Mouse (Mus musculus) stomach, embryonic 15.5 days (tissue): ENCODE results near the gene Mlph. TPM values are rescaled to one million over a fixed set of nuclear protein-coding genes. Genes with fewer than 3 reads are reported as not detected.
A peak's percentile ranks its signal among the peaks of the same experiment; 100 is the strongest.

Experiments
- ATAC-seq: fragments of 200-750 bp; cut with Nextera tagmentation; 2 replicates; pipeline ENCODE4 v1.8.0; 2017; ENCODE audit warnings: low read depth, moderate number of reproducible peaks, moderate TSS enrichment; ENCODE audit not compliant: insufficient read depth, low FRiP score
- H3K27ac ChIP-seq: fragments of 300-500 bp; sonication (generic); 2 replicates; pipeline ENCODE4 v1.5.1; 2015; ENCODE audit warnings: mild to moderate bottlenecking, inconsistent platforms
- H3K27me3 ChIP-seq: fragments of 300-500 bp; sonication (generic); replicated peaks from 2 replicates; pipeline ENCODE4 v1.6.1; 2015; ENCODE audit warnings: inconsistent platforms
- H3K36me3 ChIP-seq: fragments of 300-500 bp; sonication (generic); 2 replicates; pipeline ENCODE4 v1.6.1; 2015; ENCODE audit warnings: inconsistent platforms
- H3K4me1 ChIP-seq: fragments of 300-500 bp; sonication (generic); 2 replicates; pipeline ENCODE4 v1.6.1; 2015; ENCODE audit warnings: inconsistent platforms
- H3K4me2 ChIP-seq: fragments of 300-500 bp; sonication (generic); 2 replicates; pipeline ENCODE4 v1.6.1; 2015; ENCODE audit warnings: mild to moderate bottlenecking, inconsistent platforms
- H3K4me3 ChIP-seq: fragments of 300-500 bp; sonication (generic); replicated peaks from 2 replicates; pipeline ENCODE4 v1.5.1; 2015; ENCODE audit warnings: inconsistent platforms
- H3K9ac ChIP-seq: fragments of 300-500 bp; sonication (generic); 2 replicates; pipeline ENCODE4 v1.6.1; 2015; ENCODE audit warnings: inconsistent platforms
- H3K9me3 ChIP-seq: fragments of 300-500 bp; sonication (generic); 2 replicates; pipeline ENCODE4 v1.6.1; 2016; ENCODE audit warnings: inconsistent platforms
- WGBS: fragments of 180-500 bp; shearing (Covaris S2); methylation state at CpG from one replicate; pipeline ENCODE4 v1.1.7; 2015; 5-methylcytosine and 5-hydroxymethylcytosine counted together
- polyA plus RNA-seq: library from polyadenylated mRNA; unstranded; fragments of >200 nt; fragmentation: Nextera tagmentation; extraction: Ambion mirVana; gene quantifications from 2 replicates; pipeline ENCODE4 v1.2.1, GENCODE M21; 2015

Gene Mlph
- polyA plus RNA-seq, 1 experiment from 2014 or later = 2.3 TPM

DNA sequence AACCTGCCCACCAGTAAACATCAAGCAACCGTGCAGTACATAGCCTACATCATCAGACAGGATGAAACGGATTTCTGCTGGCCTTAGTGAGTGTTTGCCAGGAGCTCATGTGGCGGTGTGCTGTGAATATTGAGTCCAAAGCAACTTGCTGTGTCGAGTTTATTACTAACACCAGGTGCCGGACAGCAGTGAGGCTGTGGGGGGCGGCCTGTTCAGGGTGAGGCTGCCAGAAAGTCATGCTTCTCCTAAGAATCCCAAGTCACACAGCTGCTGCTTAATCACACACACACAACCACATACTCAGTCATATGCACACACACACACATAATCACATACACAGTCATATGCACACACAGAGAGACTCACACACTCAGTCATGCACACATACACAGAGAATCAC is 1.7 kb upstream of the Mlph start:
- H3K9ac ChIP-seq = no peak overlapping the region
- no peaks in the 10 kb centered on the region for H3K36me3 ChIP-seq
- H3K4me2 ChIP-seq = no peak overlapping the region
- peaks cover 24% of the 10 kb centered on the region for H3K4me1 ChIP-seq
- 0 out of 2 replicates have a peak, but pooled peaks cover 9% of the 10 kb centered on the region for H3K27me3 ChIP-seq
- H3K4me3 ChIP-seq = no peak overlapping the region
- WGBS = 55% methylated on average over 6 of the region's 6 CpGs
- no peak for ATAC-seq
- no peaks in the 10 kb centered on the region for H3K9me3 ChIP-seq
- no peak overlapping the region for H3K27ac ChIP-seq

DNA sequence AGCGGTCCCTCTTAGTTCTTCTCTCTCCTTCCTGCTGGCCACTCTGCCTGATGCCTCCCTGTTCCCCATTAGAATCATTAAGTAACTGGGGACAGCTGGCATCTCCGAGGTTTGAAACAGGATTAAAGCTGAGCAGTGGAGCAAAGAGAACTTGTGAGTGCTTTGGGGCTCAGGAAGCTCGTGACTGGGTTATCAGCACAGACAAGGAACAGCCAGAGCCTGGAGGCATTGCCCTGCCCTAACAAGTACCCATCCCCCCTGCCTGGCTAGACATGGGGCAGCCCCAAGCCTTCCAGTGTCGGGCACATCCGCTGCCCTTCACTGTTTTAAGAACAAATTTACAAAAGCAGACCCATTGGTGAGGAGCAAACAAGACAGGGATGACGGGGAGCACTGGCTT is 2.6 kb downstream of the Mlph start:
- Histone ChIP-seq H3K4me3 (no peak overlapping the region), H3K27me3 (0 out of 2 replicates have a peak, but pooled peaks cover 9% of the 10 kb centered on the region), H3K4me1 (peaks cover 15% of the 10 kb centered on the region), H3K27ac (no peak overlapping the region; the same call in 1 of the 2 replicates), H3K9ac (no peak overlapping the region), H3K36me3 (no peaks in the 10 kb centered on the region), H3K4me2 (no peak overlapping the region), H3K9me3 (no peaks in the 10 kb centered on the region)
- ATAC-seq = no peak
- WGBS = 58% methylated on average over 6 of the region's 6 CpGs

DNA sequence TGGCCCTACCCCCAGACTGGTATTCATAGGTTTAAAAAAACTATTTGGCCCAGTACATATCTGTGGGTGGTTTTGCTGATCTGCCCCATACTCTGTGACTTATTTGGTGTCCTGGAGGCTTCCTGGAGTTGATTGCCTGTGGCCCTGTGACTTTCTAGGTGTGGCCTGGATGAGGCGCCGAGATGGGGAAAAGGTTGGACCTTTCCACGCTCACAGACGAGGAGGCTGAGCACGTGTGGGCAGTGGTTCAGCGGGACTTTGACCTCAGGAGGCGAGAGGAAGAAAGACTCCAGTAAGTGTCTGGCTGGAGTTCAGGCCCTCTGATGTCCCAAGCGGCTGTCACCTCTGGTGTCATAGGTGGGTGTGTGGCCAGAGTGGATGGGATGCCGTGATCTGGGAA is 6.8 kb downstream of the Mlph start:
- WGBS = 80% methylated on average over 9 of the region's 9 CpGs
- H3K9me3 ChIP-seq = no peaks in the 10 kb centered on the region
- H3K9ac ChIP-seq = no peak overlapping the region
- no peak overlapping the region for H3K4me2 ChIP-seq
- no peak for ATAC-seq
- H3K27me3 ChIP-seq = 0 out of 2 replicates have a peak, but pooled peaks cover 8% of the 10 kb centered on the region
- H3K4me3 ChIP-seq = no peak overlapping the region
- no peaks in the 10 kb centered on the region for H3K36me3 ChIP-seq
- no peak overlapping the region for H3K27ac ChIP-seq
- H3K4me1 ChIP-seq = no peaks in the 10 kb centered on the region

DNA sequence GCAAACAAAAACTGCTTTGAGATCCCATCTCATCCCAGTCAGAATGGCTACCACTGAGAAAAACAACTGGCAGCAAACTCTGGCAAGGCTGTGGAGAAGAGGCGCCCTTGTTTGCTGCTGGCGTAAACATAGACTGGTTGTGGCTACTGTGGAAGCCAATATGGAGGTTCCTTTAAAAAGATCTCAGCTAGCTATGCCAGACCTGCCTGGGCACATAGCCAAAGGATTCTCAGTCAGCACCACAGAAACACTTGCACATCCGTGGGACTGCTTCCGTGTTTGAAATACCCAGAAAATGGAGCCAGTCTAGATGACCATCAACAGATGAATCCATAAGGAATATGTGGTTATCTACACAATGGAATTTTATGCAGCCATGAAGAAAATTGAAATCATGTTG is 11.1 kb downstream of the Mlph start:
- ATAC-seq = no peak
- WGBS = 75% methylated on average over 4 of the region's 4 CpGs
- no peaks in the 10 kb centered on the region for H3K9me3 ChIP-seq
- H3K4me3 ChIP-seq = no peak overlapping the region
- H3K27ac ChIP-seq = no peak overlapping the region
- H3K27me3 ChIP-seq = no peaks in the 10 kb centered on the region
- no peak overlapping the region for H3K4me2 ChIP-seq
- peaks cover 11% of the 10 kb centered on the region for H3K4me1 ChIP-seq
- H3K9ac ChIP-seq = no peak overlapping the region
- H3K36me3 ChIP-seq = no peaks in the 10 kb centered on the region

DNA sequence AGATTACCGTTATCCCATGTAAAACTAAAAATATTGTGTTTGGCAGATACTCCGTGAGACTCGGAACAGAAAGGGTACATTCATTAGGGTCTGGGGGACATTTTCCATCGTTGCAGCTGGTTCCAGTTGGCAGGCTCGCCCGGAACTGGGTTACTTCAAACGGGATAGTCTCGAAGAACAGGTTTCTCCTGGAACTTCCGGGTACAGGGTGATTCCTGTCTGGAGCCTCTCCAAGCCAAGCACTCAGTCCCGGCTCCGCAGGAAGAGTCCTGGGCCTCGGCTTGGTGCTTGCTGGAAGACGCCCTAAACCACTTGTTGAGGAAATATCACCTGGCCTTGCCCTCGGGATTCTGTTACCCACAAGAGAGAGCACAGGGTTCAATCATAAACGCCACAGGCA is 12.4 kb downstream of the Mlph start:
- H3K27ac ChIP-seq = 0 out of 2 replicates have a peak overlapping the region, but pooled peaks have one; percentile 45
- WGBS = 34% methylated on average over 15 of the region's 15 CpGs
- H3K9ac ChIP-seq = no peak overlapping the region
- H3K4me2 ChIP-seq = peak overlapping the region; percentile 73
- H3K9me3 ChIP-seq = no peaks in the 10 kb centered on the region
- H3K27me3 ChIP-seq = no peaks in the 10 kb centered on the region
- no peak overlapping the region for H3K4me3 ChIP-seq
- no peaks in the 10 kb centered on the region for H3K36me3 ChIP-seq
- ATAC-seq = peak; percentile 71
- H3K4me1 ChIP-seq = peaks cover 11% of the 10 kb centered on the region

DNA sequence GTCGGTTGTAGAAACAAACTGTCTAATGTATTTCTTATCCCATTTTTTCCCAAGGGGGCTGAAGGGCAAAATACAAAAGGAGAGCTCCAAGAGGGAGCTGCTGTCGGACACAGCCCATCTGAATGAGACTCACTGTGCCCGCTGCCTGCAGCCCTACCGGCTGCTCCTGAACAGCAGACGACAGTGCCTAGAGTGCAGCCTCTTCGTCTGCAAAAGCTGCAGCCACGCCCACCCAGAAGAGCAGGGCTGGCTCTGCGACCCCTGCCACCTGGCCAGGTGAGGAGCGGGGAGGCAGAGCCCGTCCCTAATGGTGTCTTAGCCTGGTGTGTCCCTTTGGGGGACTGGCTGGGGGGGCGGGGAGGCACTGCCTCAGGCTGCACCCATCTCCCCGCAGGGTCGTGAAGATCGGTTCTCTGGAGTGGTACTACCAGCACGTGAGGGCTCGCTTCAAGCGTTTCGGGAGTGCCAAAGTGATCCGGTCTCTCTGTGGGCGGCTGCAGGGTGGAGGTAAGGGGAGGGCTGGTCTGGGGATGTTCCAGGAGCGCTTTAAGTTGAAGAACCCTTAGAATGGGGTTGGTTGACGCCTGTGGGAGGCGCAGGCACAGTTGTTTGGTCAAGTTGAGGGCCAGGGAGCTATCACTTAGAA is 13.2 kb downstream of the Mlph start:
- 0 out of 2 replicates have a peak overlapping the region, but pooled peaks have one; percentile 5 for H3K27ac ChIP-seq
- ATAC-seq = peak; percentile 16; the same call in 1 of the 2 replicates
- no peaks in the 10 kb centered on the region for H3K36me3 ChIP-seq
- peak overlapping the region; percentile 24 for H3K4me3 ChIP-seq
- peak overlapping the region; percentile 73 for H3K4me2 ChIP-seq
- H3K4me1 ChIP-seq = peaks cover 11% of the 10 kb centered on the region
- H3K9ac ChIP-seq = no peak overlapping the region
- no peaks in the 10 kb centered on the region for H3K9me3 ChIP-seq
- 3% methylated on average over 23 of the region's 23 CpGs for WGBS
- H3K27me3 ChIP-seq = no peaks in the 10 kb centered on the region

DNA sequence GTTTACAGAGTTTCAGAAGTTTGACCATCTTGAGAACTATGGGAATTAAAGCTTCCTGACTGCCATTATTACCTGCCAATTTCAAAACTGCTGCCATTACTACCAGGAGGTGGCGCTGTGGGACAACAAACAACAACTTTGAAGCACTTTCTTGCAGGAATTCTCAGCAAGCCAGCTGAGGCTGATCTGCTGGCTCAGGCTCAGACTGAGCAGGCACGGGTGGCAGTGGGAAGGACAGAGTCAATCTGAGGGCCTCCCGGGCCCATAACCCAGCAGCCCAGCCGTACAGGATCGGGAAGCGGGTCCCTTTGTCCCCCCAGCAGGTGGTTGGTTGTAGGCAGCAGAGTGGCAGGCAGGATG is 13.7 kb downstream of the Mlph start:
- WGBS = 2% methylated on average over 6 of the region's 6 CpGs
- H3K9ac ChIP-seq = no peak overlapping the region

DNA sequence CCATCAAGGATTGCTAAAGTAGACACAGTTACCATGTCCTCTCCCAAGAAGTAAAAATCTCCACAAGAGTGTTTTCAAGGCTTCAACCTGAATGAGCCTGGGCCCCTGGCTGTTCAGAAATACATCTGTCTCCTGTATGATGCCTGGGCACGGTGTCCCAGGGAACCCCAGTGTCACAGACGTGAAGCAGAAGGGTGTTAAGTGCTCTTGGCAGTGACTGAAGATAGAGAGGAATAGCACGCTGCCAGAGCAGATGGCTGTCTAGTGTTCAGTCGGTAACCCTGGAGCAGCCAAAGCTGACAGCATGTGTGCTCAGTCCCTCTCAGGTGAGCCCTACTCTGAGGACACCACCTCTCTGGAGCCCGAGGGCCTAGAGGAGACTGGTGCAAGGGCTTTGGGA is 18.1 kb downstream of the Mlph start:
- no peak overlapping the region for H3K9ac ChIP-seq
- H3K27ac ChIP-seq = no peak overlapping the region
- no peaks in the 10 kb centered on the region for H3K36me3 ChIP-seq
- H3K27me3 ChIP-seq = no peaks in the 10 kb centered on the region
- 70% methylated on average over 5 of the region's 5 CpGs for WGBS
- peaks cover 6% of the 10 kb centered on the region for H3K4me1 ChIP-seq
- ATAC-seq = no peak
- H3K9me3 ChIP-seq = no peaks in the 10 kb centered on the region
- H3K4me2 ChIP-seq = no peak overlapping the region
- no peak overlapping the region for H3K4me3 ChIP-seq

More for the DNA sequence above, 13.7 kb downstream of the Mlph start:
- Histone ChIP-seq H3K27me3 (no peaks in the 10 kb centered on the region), H3K9me3 (no peaks in the 10 kb centered on the region), H3K27ac (no peak overlapping the region), H3K4me2 (peak overlapping the region; percentile 73), H3K4me3 (peak overlapping the region; percentile 24; the same call in 1 of the 2 replicates), H3K4me1 (peaks cover 11% of the 10 kb centered on the region), H3K36me3 (no peaks in the 10 kb centered on the region)
- 0 out of 2 replicates have a peak, but pooled peaks have one; percentile 6 for ATAC-seq

DNA sequence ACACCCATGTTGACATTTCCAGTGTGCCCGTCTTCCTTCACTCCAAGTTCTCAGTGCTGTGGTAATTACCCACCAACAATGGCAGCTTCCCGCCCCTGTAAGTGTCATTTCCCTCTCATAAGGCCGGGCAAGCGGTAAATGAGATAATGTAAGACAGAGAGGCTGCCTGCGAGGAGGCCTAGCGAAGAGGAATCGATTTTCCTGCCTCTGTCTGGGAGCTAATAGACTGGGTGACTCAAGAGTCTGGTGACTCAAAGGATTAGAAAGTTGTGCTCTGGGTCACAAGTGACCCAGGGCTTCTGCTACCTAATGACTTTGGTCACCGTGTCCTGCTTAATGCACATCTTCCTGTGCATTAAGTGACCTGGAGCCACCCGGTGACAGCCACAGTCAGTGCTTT is 22.1 kb downstream of the Mlph start:
- 70% methylated on average over 9 of the region's 9 CpGs for WGBS
- Histone ChIP-seq H3K9me3 (no peaks in the 10 kb centered on the region), H3K27ac (no peak overlapping the region), H3K9ac (no peak overlapping the region), H3K4me1 (no peaks in the 10 kb centered on the region), H3K4me2 (no peak overlapping the region), H3K27me3 (no peaks in the 10 kb centered on the region), H3K4me3 (no peak overlapping the region), H3K36me3 (no peaks in the 10 kb centered on the region)
- no peak for ATAC-seq

DNA sequence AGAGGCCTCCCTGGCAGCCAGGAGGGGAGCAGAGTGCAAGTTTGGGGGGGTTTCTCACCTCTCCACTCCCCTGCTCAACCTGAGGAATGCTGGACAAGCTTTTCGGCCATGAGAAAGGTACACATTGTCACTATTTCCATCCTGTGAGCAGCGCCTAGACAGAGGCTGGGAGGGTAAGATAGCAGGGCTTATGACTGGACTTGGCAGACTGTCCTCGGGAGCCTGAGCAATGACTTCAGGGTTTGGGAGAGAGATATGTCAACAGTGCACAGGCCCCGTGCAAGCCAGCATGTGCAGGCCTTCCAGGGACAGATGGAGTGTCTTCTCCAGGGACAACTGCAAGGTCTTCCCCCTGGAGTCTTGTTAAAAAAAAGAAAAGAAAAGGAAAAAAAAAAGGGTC is 25.1 kb downstream of the Mlph start:
- H3K27ac ChIP-seq = no peak overlapping the region
- H3K9ac ChIP-seq = no peak overlapping the region
- no peaks in the 10 kb centered on the region for H3K36me3 ChIP-seq
- WGBS = 72% methylated on average over 4 of the region's 4 CpGs
- H3K4me2 ChIP-seq = no peak overlapping the region
- no peak for ATAC-seq
- no peaks in the 10 kb centered on the region for H3K27me3 ChIP-seq
- H3K4me3 ChIP-seq = no peak overlapping the region
- no peaks in the 10 kb centered on the region for H3K9me3 ChIP-seq
- no peaks in the 10 kb centered on the region for H3K4me1 ChIP-seq

DNA sequence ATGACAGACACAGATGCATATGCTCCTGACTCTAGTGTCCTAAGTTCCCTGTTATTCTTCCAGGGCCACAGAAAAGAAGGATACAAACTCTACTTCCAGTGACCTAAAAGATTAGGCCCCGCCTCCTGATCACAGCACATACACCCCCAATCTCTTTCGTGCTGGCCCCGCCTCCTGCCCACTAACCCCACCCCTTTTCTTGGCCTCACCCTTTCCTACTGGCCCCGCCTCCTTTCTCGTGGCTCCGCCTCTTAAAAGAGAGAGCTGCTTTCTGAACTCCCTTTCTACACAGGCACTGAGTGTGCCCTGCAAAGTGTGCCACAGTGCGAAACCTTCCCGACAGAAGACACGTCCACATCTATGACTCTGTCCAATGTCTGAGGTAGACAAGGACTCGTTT is 30.3 kb downstream of the Mlph start:
- Histone ChIP-seq H3K4me3 (no peak overlapping the region), H3K27ac (no peak overlapping the region), H3K9ac (no peak overlapping the region), H3K4me2 (no peak overlapping the region), H3K4me1 (0 out of 2 replicates have a peak, but pooled peaks cover 3% of the 10 kb centered on the region), H3K9me3 (no peaks in the 10 kb centered on the region), H3K27me3 (no peaks in the 10 kb centered on the region), H3K36me3 (no peaks in the 10 kb centered on the region)
- WGBS = 62% methylated on average over 10 of the region's 10 CpGs
- ATAC-seq = no peak

DNA sequence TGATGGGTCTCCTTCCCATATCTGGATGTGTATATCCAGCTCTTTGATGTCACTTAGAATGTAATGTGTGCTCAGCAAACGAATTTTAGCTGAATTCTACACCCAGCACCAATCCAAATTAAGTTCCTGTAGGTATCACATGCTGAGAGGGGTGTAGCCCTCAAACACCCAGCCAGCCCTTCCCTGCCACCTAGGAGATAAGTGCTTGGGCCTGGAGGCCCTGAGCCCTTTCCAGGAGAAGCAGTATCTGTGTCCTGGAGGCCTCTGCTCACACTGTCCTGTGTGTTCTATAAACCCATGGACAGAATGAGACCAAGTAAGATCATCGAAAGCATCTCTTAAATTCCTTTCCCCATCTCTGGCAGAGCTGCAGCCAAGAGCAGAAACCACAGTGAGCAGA is 32.4 kb downstream of the Mlph start:
- Histone ChIP-seq H3K4me1 (0 out of 2 replicates have a peak, but pooled peaks cover 3% of the 10 kb centered on the region), H3K27me3 (no peaks in the 10 kb centered on the region), H3K36me3 (no peaks in the 10 kb centered on the region), H3K9me3 (no peaks in the 10 kb centered on the region), H3K4me2 (no peak overlapping the region), H3K4me3 (no peak overlapping the region), H3K27ac (no peak overlapping the region), H3K9ac (no peak overlapping the region)
- no peak for ATAC-seq
- 67% methylated on average over 2 of the region's 2 CpGs for WGBS
